Mouse (Mus musculus) embryo, embryonic 10.5 days (tissue): ENCODE data around the gene Faap100.

Source experiments
- DNase-seq: peaks from one replicate; pipeline ENCODE4 v3.0.0-alpha.2; 2015; ENCODE audit warnings: low spot score

Faap100 gene

GRCm38 (mm10) chr11:120319310-120319709 is 59.3 kb downstream of the Faap100 start:
- no peak for DNase-seq
